Mouse (Mus musculus) hindbrain, embryonic 10.5 days (tissue): Measurements from ENCODE around the gene St7. TPM values are rescaled to one million over a fixed set of nuclear protein-coding genes. Genes with fewer than 3 reads are reported as not detected.

Source experiments
- DNase-seq: peaks from one replicate; pipeline ENCODE4 v3.0.0-alpha.2; 2017; ENCODE audit warnings: low spot score
- H3K27ac ChIP-seq: fragments of 300-500 bp; sonication (generic); 2 replicates; pipeline ENCODE4 v1.5.1; 2016; ENCODE audit warnings: mild to moderate bottlenecking, moderate library complexity
- H3K27me3 ChIP-seq: fragments of 300-500 bp; sonication (generic); 2 replicates; pipeline ENCODE4 v1.6.1; 2016; ENCODE audit warnings: mild to moderate bottlenecking; ENCODE audit not compliant: poor library complexity, insufficient read depth, severe bottlenecking
- H3K36me3 ChIP-seq: fragments of 300-500 bp; sonication (generic); 2 replicates; pipeline ENCODE4 v1.6.1; 2016; ENCODE audit warnings: mild to moderate bottlenecking, moderate library complexity
- H3K4me1 ChIP-seq: fragments of 300-500 bp; sonication (generic); replicated peaks from 2 replicates; pipeline ENCODE4 v1.6.1; 2016; ENCODE audit warnings: mild to moderate bottlenecking
- H3K4me3 ChIP-seq: fragments of 300-500 bp; sonication (generic); 2 replicates; pipeline ENCODE4 v1.5.1; 2016; ENCODE audit warnings: mild to moderate bottlenecking, moderate library complexity
- H3K9me3 ChIP-seq: fragments of 300-500 bp; sonication (generic); 2 replicates; pipeline ENCODE4 v1.6.1; 2016; ENCODE audit warnings: mild to moderate bottlenecking, moderate library complexity
- WGBS: fragments of 180-500 bp; shearing (Covaris S2); methylation state at CpG from one replicate; pipeline ENCODE4 v1.1.7; 2016; 5-methylcytosine and 5-hydroxymethylcytosine counted together
- polyA plus RNA-seq: library from polyadenylated mRNA; unstranded; fragments of >200 nt; fragmentation: Nextera tagmentation; extraction: Ambion mirVana; gene quantifications from 2 replicates; pipeline ENCODE4 v1.2.1, GENCODE M21; 2016

The St7 gene
- polyA plus RNA-seq, 1 experiment from 2014 or later, result 34.8 TPM

DNA sequence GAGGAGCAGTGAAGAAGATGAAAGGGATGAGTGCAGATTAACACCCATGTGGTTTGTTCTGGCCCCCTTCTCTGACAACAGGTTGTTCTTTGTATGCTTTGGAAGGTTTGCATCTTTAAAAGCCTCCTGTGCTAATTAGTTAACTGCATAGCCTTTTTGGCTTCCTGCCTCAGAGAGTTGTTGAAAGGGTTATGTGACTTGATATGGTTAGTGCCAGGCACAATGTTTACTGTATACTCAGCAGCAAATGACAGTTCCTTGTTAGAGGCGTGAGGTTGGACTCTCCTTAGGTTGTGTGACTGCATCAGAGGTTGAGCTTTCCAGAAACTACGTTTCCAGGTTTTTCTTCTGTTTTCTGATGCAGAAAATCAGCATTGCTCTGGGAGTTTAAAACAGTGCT is 158.6 kb downstream of the St7 start:
- Histone ChIP-seq H3K27ac (no peak overlapping the region), H3K4me3 (no peak overlapping the region), H3K27me3 (no peaks in the 10 kb centered on the region), H3K9me3 (no peaks in the 10 kb centered on the region), H3K4me1 (no peaks in the 10 kb centered on the region), H3K36me3 (peaks cover 39% of the 10 kb centered on the region)
- no peak for DNase-seq
- 71% methylated on average over 2 of the region's 2 CpGs for WGBS

DNA sequence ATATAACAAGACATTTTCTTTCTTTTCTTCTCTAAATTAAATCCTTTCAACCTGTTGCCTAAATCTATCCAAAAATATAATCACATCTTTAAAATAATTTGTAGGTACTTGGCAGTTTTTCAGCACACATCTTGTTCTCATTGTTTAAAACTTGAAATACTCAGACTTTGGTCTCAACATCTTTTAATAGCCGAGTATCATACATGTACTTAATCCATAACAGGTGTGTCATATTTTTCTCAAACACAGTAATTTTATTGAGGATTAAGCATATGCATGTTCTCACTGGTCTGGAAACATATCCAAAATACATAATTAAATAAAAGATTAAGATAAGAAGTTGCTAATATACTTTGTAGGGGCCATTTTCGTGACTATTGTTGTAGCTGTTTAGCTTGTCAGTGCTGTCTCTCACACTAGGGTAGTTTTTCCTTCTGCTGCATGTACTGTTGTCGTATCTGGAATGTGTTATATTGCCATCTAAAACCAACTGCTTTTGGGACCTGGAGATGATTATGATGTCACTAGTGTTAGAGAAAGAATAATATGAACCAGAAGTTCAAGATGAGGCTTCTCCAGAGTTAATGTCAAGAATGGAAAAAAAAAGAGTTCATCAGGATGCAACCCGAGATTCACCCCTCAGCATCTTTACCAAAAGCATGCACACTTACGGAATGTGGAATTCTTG is 161.0 kb downstream of the St7 start:
- peaks cover 36% of the 10 kb centered on the region for H3K36me3 ChIP-seq
- H3K4me1 ChIP-seq, result no peaks in the 10 kb centered on the region
- H3K27ac ChIP-seq, result no peak overlapping the region
- no peaks in the 10 kb centered on the region for H3K9me3 ChIP-seq
- no peak overlapping the region for H3K4me3 ChIP-seq
- WGBS, result 85% methylated on average over 5 of the region's 5 CpGs
- H3K27me3 ChIP-seq, result no peaks in the 10 kb centered on the region
- DNase-seq, result no peak

DNA sequence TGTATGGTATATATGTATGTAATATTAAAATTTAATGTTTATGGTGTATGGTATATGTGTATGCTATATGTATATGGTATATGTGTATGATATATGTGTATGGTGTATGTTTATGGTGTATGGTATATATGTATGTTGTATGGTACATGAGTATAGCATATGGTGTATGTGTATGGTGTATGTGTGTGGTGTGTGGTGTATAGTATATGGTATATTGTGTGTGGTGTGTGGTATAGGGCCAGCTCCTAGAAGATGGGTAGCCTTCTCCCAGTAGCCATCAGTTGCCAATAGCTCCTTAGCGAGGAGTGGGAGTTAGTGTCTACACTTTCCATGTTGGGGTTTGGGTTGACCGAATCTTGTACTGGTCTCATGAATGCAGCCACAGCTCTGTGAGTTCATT is 162.9 kb downstream of the St7 start:
- H3K4me1 ChIP-seq, result no peaks in the 10 kb centered on the region
- no peak overlapping the region for H3K4me3 ChIP-seq
- no peak for DNase-seq
- no peak overlapping the region for H3K27ac ChIP-seq
- no peaks in the 10 kb centered on the region for H3K27me3 ChIP-seq
- H3K36me3 ChIP-seq, result peaks cover 41% of the 10 kb centered on the region
- WGBS, result 100% methylated on average over 2 of the region's 2 CpGs
- no peaks in the 10 kb centered on the region for H3K9me3 ChIP-seq

DNA sequence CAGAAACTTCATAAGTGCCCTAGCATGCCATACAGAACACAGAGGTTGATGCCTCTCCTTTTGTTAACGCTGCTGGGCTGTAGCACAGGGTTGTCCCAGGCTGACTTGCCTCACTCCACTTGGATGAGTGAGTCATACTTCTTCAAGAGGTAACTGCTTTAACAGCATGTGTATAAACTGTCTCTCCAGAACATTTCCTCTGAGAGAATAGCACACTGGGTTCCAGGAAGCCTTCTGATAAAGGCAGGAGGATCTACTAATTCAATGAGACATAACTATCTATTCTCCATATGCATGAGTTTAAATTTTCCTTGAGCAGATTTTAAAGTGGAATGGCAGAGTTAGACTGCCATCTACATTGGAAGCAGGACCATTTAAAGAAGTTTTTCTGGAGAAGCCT is 166.8 kb downstream of the St7 start:
- Histone ChIP-seq H3K27ac (no peak overlapping the region), H3K27me3 (no peaks in the 10 kb centered on the region), H3K4me1 (no peaks in the 10 kb centered on the region), H3K9me3 (no peaks in the 10 kb centered on the region), H3K36me3 (peaks cover 47% of the 10 kb centered on the region), H3K4me3 (no peak overlapping the region)
- 88% methylated on average over 1 of the region's 1 CpGs for WGBS
- no peak for DNase-seq

DNA sequence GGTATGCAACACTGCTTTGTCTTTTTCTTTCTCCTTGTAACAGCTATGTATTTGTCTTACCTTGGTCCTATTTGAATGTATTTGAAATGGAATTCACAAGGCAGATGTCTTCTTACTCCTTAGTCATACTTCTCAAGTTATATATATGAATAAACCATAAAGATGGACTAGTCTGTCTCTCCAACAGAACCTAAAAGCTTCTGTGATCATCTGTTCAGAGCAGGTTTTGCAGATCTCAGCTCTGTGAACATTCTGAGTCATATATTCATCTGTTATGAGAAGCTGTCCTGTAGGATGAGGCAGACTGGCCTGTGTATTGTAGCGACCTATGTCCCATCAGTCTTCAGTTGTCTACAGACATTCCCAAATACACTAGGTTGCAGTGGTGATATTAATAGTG is 167.7 kb downstream of the St7 start:
- Histone ChIP-seq H3K4me1 (no peaks in the 10 kb centered on the region), H3K9me3 (no peaks in the 10 kb centered on the region), H3K27ac (no peak overlapping the region), H3K27me3 (no peaks in the 10 kb centered on the region), H3K4me3 (no peak overlapping the region), H3K36me3 (peaks cover 40% of the 10 kb centered on the region)
- no peak for DNase-seq
- WGBS, result 91% methylated on average over 1 of the region's 1 CpGs

DNA sequence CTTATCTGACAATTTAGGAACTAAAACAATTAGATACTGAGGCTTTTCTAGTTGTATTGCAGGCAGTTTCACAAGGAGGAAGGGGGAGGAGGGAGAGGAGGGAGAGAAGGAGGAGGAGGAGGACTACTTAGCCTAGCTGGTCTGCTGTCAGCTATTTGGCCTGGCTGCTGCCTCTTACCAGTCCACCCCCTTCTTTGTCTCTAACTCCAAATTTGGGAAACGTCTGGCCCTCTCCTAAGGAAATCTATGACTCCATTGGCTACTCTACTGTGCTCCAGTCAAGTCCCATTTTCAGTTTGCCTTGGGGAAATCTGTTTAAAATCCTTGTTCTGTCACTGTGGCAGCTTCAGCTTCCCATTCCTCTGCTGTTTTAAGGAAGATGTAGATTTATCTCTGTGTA is 175.1 kb downstream of the St7 start:
- H3K27me3 ChIP-seq, result no peaks in the 10 kb centered on the region
- WGBS, result 61% methylated on average over 1 of the region's 1 CpGs
- no peak overlapping the region for H3K4me3 ChIP-seq
- no peaks in the 10 kb centered on the region for H3K4me1 ChIP-seq
- H3K36me3 ChIP-seq, result peaks cover 46% of the 10 kb centered on the region
- H3K27ac ChIP-seq, result no peak overlapping the region
- H3K9me3 ChIP-seq, result no peaks in the 10 kb centered on the region
- no peak for DNase-seq

DNA sequence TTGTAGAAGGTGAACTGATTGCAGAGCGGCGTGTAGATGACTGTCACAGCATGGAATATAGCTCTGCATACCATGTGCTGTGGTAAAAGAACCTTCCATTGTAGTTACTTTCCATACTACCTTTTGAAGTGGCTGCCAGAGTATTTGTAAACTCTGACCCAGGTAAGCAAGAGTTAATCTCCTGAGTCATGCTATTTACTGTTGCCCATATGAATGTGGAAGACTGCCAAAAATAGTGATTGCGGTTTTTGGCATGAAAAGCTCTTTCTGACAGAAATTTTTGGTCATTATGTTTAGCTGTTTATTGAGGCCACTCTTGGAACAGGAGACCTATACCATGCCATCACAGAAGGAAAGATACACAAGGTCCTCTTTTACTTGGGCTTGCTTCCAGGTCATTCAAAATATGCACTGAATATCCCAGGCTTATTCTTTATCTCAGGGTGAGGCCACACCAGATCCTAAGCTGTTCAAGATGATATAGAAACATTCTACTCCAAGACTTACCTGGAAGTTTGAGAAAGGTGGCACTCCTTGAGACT is 179.2 kb downstream of the St7 start:
- DNase-seq, result no peak
- Histone ChIP-seq H3K9me3 (no peaks in the 10 kb centered on the region), H3K4me3 (no peak overlapping the region), H3K36me3 (peaks cover 38% of the 10 kb centered on the region), H3K4me1 (0 out of 2 replicates have a peak, but pooled peaks cover 3% of the 10 kb centered on the region), H3K27ac (no peak overlapping the region), H3K27me3 (no peaks in the 10 kb centered on the region)
- WGBS, result 97% methylated on average over 3 of the region's 3 CpGs

DNA sequence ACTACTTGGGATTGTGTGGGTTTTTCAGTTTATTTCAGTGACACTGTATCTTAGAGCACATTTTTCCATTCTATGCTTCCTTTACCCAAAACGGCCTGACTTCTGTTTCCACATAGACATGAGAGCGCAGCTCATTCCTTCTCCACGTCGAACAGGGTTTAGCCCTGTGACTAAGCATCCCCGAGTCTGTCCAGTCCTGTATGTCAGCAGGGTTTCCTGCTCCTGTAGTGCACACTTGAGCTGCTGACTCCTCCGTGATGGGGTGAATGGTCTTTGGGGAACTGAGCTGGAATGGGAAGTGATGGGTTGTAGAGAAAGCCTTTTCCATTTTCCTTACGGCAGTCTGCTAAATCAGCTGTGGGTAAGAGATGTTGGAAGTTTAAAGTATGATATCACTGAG is 182.9 kb downstream of the St7 start:
- H3K27me3 ChIP-seq, result no peaks in the 10 kb centered on the region
- 84% methylated on average over 7 of the region's 7 CpGs for WGBS
- no peaks in the 10 kb centered on the region for H3K9me3 ChIP-seq
- DNase-seq, result no peak
- no peak overlapping the region for H3K27ac ChIP-seq
- H3K4me3 ChIP-seq, result no peak overlapping the region
- 0 out of 2 replicates have a peak, but pooled peaks cover 4% of the 10 kb centered on the region for H3K4me1 ChIP-seq
- peaks cover 14% of the 10 kb centered on the region; the same call in 1 of the 2 replicates for H3K36me3 ChIP-seq

DNA sequence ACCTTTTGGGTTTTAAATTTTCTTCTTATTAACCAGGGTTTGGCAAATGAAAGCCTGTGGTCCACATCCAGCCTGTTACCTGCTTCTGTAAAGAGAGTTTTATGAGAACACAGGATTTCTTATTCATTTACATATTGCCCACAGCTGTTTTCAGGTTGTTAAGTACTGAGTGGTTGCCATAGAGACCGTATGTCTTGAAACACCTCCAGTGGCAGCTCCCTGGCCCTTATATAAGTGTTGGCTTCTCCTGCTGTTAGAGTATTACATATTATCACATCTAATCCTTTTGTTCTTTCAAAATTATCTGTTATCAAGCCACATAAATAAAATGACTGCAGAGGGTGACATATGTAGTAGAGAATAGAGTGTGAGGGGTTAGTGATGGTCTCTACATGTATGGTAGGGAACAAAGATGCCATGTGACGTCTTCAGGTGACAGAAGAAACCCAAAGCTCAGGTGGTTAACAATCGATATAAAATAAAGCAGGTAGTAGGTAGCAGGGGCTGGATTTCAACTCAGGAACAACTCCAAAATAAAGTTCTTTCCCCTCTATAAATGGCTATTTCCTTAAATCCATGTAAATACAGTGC is 183.4 kb downstream of the St7 start:
- Histone ChIP-seq H3K4me1 (0 out of 2 replicates have a peak, but pooled peaks cover 4% of the 10 kb centered on the region), H3K4me3 (no peak overlapping the region), H3K9me3 (no peaks in the 10 kb centered on the region), H3K27me3 (no peaks in the 10 kb centered on the region), H3K36me3 (peaks cover 14% of the 10 kb centered on the region; the same call in 1 of the 2 replicates), H3K27ac (no peak overlapping the region)
- no peak for DNase-seq
- 89% methylated on average over 3 of the region's 3 CpGs for WGBS

DNA sequence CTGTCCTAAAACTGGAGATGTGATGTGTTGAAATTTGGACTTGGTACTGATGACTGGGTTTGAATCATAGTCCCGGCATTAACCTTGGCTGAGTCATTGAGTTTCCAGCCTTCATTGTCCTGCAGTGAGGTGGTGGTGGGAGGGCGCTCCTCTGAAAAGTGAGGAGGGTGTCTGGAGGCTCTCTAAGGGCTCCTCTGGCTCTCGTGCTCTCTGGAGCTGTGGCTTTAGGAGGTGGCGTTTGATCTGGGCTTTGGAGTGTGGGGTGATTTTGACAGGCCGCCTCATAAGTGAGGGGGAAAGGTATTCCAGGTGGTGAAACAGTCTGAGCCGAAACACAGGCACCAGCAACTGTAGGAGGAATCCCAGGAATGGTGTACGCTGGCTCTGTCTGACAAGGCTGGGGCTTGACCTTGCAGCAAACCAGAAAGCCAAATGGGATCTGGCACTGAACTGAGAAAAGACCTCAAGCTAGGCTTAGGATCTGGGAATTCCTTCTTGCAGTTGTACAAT is 184.0 kb downstream of the St7 start:
- H3K9me3 ChIP-seq, result no peaks in the 10 kb centered on the region
- H3K36me3 ChIP-seq, result peaks cover 14% of the 10 kb centered on the region; the same call in 1 of the 2 replicates
- H3K27me3 ChIP-seq, result no peaks in the 10 kb centered on the region
- H3K27ac ChIP-seq, result no peak overlapping the region
- H3K4me1 ChIP-seq, result 0 out of 2 replicates have a peak, but pooled peaks cover 4% of the 10 kb centered on the region
- no peak overlapping the region for H3K4me3 ChIP-seq
- DNase-seq, result no peak
- WGBS, result 81% methylated on average over 7 of the region's 7 CpGs

DNA sequence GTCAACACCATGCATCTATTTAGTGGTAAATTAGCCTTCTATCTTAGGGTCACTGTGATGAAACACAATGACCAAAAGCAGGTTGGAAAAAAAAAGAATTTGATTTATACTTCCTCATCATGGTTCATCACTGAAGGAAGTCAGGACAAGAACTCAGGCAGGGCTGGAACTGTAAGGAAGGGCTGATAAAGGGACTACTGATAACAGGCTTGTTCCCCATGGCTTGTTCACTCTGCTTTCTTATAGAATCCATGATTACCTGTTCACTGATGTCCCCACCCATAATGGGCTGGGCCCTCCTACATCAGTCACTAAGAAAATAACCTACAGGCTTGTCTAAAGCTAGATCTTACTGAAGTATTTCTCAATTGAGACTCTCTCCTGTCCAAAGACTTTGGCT is 190.2 kb downstream of the St7 start:
- Histone ChIP-seq H3K9me3 (no peaks in the 10 kb centered on the region), H3K4me1 (no peaks in the 10 kb centered on the region), H3K4me3 (no peak overlapping the region), H3K27ac (no peak overlapping the region), H3K27me3 (no peaks in the 10 kb centered on the region), H3K36me3 (peaks cover 31% of the 10 kb centered on the region)
- no peak for DNase-seq

DNA sequence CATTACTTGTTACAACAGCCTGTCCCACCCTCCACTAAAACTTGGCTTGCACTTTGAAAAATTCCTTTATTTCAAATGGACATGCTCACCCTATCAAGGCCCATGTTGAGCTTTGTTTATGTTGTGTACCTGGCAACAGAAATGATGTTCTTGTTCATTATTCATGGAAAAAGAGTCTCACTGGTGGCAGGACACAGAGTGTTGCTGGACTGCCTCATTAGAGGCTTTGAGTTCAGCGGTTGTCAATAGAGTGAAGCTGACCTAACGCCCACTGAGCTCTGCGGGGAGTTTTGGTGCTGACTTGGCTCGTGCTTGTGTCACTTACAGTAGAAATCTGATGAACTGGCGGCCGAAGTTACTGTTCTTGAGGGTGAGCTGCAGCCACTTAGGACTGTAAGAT is 195.0 kb downstream of the St7 start:
- no peaks in the 10 kb centered on the region for H3K4me1 ChIP-seq
- H3K4me3 ChIP-seq, result no peak overlapping the region
- H3K9me3 ChIP-seq, result no peaks in the 10 kb centered on the region
- peaks cover 30% of the 10 kb centered on the region for H3K36me3 ChIP-seq
- H3K27me3 ChIP-seq, result no peaks in the 10 kb centered on the region
- WGBS, result 82% methylated on average over 6 of the region's 6 CpGs
- no peak overlapping the region for H3K27ac ChIP-seq
- no peak for DNase-seq

DNA sequence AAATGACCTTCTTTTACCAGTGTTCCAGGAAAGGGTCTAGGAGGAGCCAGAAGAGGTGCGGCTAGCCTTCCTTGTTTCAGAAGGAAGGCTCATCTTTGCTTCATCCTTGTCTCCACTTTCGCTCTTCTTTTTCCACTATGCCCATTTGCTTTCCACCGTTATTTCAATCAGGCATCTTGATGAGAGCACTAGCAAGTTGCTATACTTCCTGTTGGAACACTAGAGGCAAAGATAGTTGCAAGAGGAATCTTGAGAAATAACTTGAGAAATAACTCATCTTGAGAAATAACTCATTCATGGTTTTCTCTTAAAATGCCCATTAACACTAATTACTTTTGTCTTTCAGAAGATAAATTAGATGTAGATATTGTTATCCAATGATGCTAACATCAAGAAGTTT is 202.8 kb downstream of the St7 start:
- no peak overlapping the region for H3K4me3 ChIP-seq
- WGBS, result 96% methylated on average over 3 of the region's 3 CpGs
- H3K9me3 ChIP-seq, result no peaks in the 10 kb centered on the region
- DNase-seq, result no peak
- no peak overlapping the region for H3K27ac ChIP-seq
- H3K36me3 ChIP-seq, result peaks cover 4% of the 10 kb centered on the region; the same call in 1 of the 2 replicates
- no peaks in the 10 kb centered on the region for H3K27me3 ChIP-seq
- H3K4me1 ChIP-seq, result no peaks in the 10 kb centered on the region
